Mouse (Mus musculus) MEL (cell line): Measurements from ENCODE around the gene Plekhg6. TPM values are rescaled to one million over a fixed set of nuclear protein-coding genes. Genes with fewer than 3 reads are reported as not detected.

ENCODE experiments used
- DNase-seq: peaks from one replicate; pipeline ENCODE4 v3.0.0; 2011; ENCODE audit warnings: low read depth, low spot score
- H3K27ac ChIP-seq: 2 replicates; pipeline ENCODE4 v1.5.1; 2012; ENCODE audit warnings: low read depth, mild to moderate bottlenecking, control low read depth, low read length, moderate library complexity; ENCODE audit not compliant: control insufficient read depth
- H3K27me3 ChIP-seq, 2 experiments: fragments of 150-350 bp in 1 of 2; sonication (generic) in 1 of 2; 2 replicates each; pipeline ENCODE4 v1.6.1; 2012; ENCODE audit warnings: low read length in 2 of 2, mild to moderate bottlenecking in 2 of 2, improper control_type of control experiment in 1 of 2, moderate library complexity in 1 of 2; ENCODE audit not compliant: insufficient read depth in 2 of 2, control insufficient read depth in 1 of 2
- H3K36me3 ChIP-seq, 2 experiments: 2 replicates each; pipeline ENCODE4 v1.6.1; 2012 to 2014; ENCODE audit warnings: low read length in 2 of 2, improper control_type of control experiment in 1 of 2, inconsistent platforms in 1 of 2, mild to moderate bottlenecking in 1 of 2; ENCODE audit not compliant: insufficient read depth in 2 of 2, control insufficient read depth in 1 of 2
- H3K4me1 ChIP-seq, 2 experiments: fragments of 150-350 bp in 1 of 2; sonication (generic) in 1 of 2; 2 replicates each; pipeline ENCODE4 v1.6.1; 2012; ENCODE audit warnings: low read length in 2 of 2, improper control_type of control experiment in 1 of 2, mild to moderate bottlenecking in 1 of 2; ENCODE audit not compliant: insufficient read depth in 2 of 2, control insufficient read depth in 1 of 2
- H3K4me3 ChIP-seq, 2 experiments: fragments of 150-350 bp in 1 of 2; sonication (generic) in 1 of 2; 2 replicates each; pipeline ENCODE4 v1.5.1; 2012; ENCODE audit warnings: low read depth in 2 of 2, low read length in 2 of 2, mild to moderate bottlenecking in 2 of 2, moderate library complexity in 2 of 2, control low read depth in 1 of 2, improper control_type of control experiment in 1 of 2; ENCODE audit not compliant: control insufficient read depth in 1 of 2, insufficient read depth in 1 of 2
- H3K79me2 ChIP-seq: 2 replicates; pipeline ENCODE4 v1.6.1; 2012; ENCODE audit warnings: mild to moderate bottlenecking, low read length, moderate library complexity; ENCODE audit not compliant: control insufficient read depth, poor library complexity, insufficient read depth
- H3K9ac ChIP-seq: 2 replicates; pipeline ENCODE4 v1.6.1; 2012; ENCODE audit warnings: low read depth, mild to moderate bottlenecking, control low read depth, low read length, moderate library complexity; ENCODE audit not compliant: control insufficient read depth, poor library complexity, severe bottlenecking
- H3K9me3 ChIP-seq: fragments of 150-350 bp; sonication (generic); replicated peaks from 2 replicates; pipeline ENCODE4 v1.6.1; 2012; ENCODE audit warnings: mild to moderate bottlenecking, low read length, improper control_type of control experiment, moderate library complexity; ENCODE audit not compliant: insufficient read depth
- E2F4 ChIP-seq: IDR thresholded peaks from 2 replicates; pipeline ENCODE4 v1.6.1; 2011; ENCODE audit warnings: low read depth, low read length, improper control_type of control experiment, borderline replicate concordance
- HCFC1 ChIP-seq: IDR thresholded peaks from 2 replicates; pipeline ENCODE4 v1.6.1; 2012; ENCODE audit warnings: low read depth, mild to moderate bottlenecking, inconsistent platforms, low read length, improper control_type of control experiment, moderate library complexity
- KAT2A ChIP-seq: conservative IDR thresholded peaks from 2 replicates; pipeline ENCODE4 v1.6.1; 2012; ENCODE audit warnings: low read depth, low read length, improper control_type of control experiment, inconsistent platforms
- MAFK ChIP-seq: IDR thresholded peaks from 2 replicates; pipeline ENCODE4 v1.6.1; 2011; ENCODE audit warnings: low read depth, mild to moderate bottlenecking, low read length, improper control_type of control experiment, borderline replicate concordance
- MYC ChIP-seq: IDR thresholded peaks from 2 replicates; pipeline ENCODE4 v1.6.1; 2011; ENCODE audit warnings: low read depth, mild to moderate bottlenecking, low read length, improper control_type of control experiment, moderate library complexity
- NRF1 ChIP-seq: IDR thresholded peaks from 2 replicates; pipeline ENCODE4 v1.6.1; 2014; ENCODE audit warnings: low read depth, mild to moderate bottlenecking, inconsistent platforms, low read length, improper control_type of control experiment, moderate library complexity; ENCODE audit not compliant: poor library complexity, insufficient read depth, severe bottlenecking
- POLR2AphosphoS2 ChIP-seq: IDR thresholded peaks from 2 replicates; pipeline ENCODE4 v1.6.1; 2011; ENCODE audit warnings: low read length, improper control_type of control experiment
- RAD21 ChIP-seq: IDR thresholded peaks from 2 replicates; pipeline ENCODE4 v1.6.1; 2011; ENCODE audit warnings: mild to moderate bottlenecking, low read depth, low read length, improper control_type of control experiment
- RCOR1 ChIP-seq: IDR thresholded peaks from 2 replicates; pipeline ENCODE4 v1.6.1; 2012; ENCODE audit warnings: low read depth, mild to moderate bottlenecking, inconsistent platforms, low read length, improper control_type of control experiment
- SIN3A ChIP-seq: IDR thresholded peaks from 2 replicates; pipeline ENCODE4 v1.6.1; 2012; ENCODE audit warnings: low read length, improper control_type of control experiment, inconsistent platforms
- TAL1 ChIP-seq: IDR thresholded peaks from 2 replicates; pipeline ENCODE4 v1.6.1; 2012; ENCODE audit warnings: mild to moderate bottlenecking, inconsistent platforms, low read length, moderate library complexity, mixed read lengths
- USF2 ChIP-seq, 2 experiments: IDR thresholded peaks; 2 replicates each; pipeline ENCODE4 v1.6.1; 2011 to 2012; ENCODE audit warnings: improper control_type of control experiment in 2 of 2, low read length in 2 of 2, borderline replicate concordance in 1 of 2, inconsistent platforms in 1 of 2, low read depth in 1 of 2, mild to moderate bottlenecking in 1 of 2; ENCODE audit not compliant: insufficient read depth in 1 of 2
- ZC3H11A ChIP-seq: IDR thresholded peaks from 2 replicates; pipeline ENCODE4 v1.6.1; 2012; ENCODE audit warnings: low read depth, mild to moderate bottlenecking, inconsistent platforms, low read length, improper control_type of control experiment
- ZNF384 ChIP-seq: IDR thresholded peaks from 2 replicates; pipeline ENCODE4 v1.6.1; 2012; ENCODE audit warnings: low read depth, mild to moderate bottlenecking, inconsistent platforms, low read length, improper control_type of control experiment
- polyA plus RNA-seq, 2 experiments: library from polyadenylated mRNA; stranded (reverse) in 1 of 2; unstranded in 1 of 2; fragments of >175 nt in 1 of 2; fragments of >200 nt in 1 of 2; gene quantifications; 2 replicates each; pipeline versions ENCODE4 v1.2.1 to v1.2.4; 2012; ENCODE audit warnings: low replicate concordance in 2 of 2, low read depth in 1 of 2; ENCODE audit not compliant: insufficient read length in 2 of 2, insufficient read depth in 1 of 2, missing spikeins in 1 of 2
- total RNA-seq: library from RNA; depleted of rRNA; stranded (reverse); fragments of 300-350 nt; gene quantifications from 2 replicates; pipeline ENCODE4 v1.2.3, GENCODE M21; 2012

The Plekhg6 gene
- total and polyA plus RNA-seq, 3 experiments, result 0.13 TPM; not detected in 2

DNA sequence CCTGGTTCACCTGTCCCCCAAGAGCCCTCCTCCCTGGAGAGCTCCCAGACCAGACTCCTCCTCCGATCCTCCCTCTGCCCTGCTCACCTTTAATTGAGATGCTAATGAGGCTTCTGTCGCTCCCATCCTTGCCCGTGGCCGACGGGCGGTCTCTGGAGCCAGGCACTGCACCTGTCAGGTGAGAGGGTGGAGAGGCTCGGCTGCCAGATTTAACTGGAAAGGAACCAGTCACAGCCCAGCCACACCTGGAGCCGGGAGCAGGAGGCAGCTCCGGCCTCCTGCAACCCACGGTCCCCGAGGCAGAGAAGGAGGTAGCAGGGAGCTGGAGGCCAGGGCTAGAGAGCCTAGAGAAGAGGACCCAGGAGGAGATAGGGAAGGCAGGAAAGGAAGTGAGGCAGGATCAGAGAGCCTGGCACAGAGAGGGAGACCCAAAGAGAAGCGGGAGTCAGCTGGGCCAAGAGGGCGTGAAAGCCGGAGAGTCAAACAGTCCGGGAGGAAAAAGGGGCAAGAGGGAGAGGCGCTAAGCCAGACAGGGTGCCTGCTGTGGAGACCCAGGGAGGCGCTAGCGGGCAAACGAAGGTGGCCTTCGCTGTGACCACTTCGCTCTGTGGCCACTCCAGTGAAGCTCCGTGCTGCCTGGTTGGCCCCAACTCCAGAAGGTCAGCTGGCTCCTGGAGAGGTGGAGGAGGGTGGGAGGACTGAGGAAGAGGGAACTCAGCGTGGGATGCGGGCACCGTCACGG, 59.3 kb downstream of the Plekhg6 start:
- H3K4me3 ChIP-seq, result no peak overlapping the region
- no peaks in the 10 kb centered on the region for H3K9me3 ChIP-seq
- no peak for TF ChIP-seq MAFK
- TF ChIP-seq ZC3H11A, result no peak
- TF ChIP-seq MYC, result no peak
- TF ChIP-seq NRF1, result no peak
- no peak for TF ChIP-seq E2F4
- TF ChIP-seq ZNF384, result no peak
- no peak for TF ChIP-seq RAD21
- no peak for TF ChIP-seq TAL1
- H3K36me3 ChIP-seq, result no peaks in the 10 kb centered on the region
- H3K79me2 ChIP-seq, result no peaks in the 10 kb centered on the region
- H3K4me1 ChIP-seq, result no peaks in the 10 kb centered on the region
- H3K9ac ChIP-seq, result no peak overlapping the region
- H3K27ac ChIP-seq, result no peak overlapping the region
- peaks cover 3 to 8% of the 10 kb centered on the region in 2 experiments; a peak in 3 of 4 replicates for H3K27me3 ChIP-seq
- DNase-seq, result no peak

DNA sequence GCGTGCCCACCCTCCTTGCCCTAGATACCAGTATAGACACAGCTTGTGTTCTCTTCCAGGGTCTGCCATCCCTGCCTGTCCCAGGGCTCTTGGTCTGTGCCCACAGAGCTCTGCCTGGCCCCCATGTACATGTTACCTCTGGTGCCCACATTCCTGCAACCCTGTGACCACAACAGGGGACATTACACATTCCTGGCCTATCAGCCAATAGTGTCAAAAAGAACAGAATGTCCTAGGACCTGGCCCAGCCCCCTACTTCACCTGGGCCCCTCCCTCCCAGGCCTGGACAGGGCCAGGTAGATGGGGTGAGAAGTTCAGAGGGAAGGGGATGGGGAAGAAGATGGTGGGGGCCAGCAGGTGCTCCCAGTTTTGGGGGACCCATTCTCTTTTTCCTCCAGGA, 60.3 kb downstream of the Plekhg6 start, which contains the start of gene Scnn1a:
Scnn1a (plus strand) TSS at position 337 of the 400 bp plus-strand sequence.
- no peak within 1 kb of the TSS for H3K4me3 ChIP-seq
- no peaks in the 10 kb centered on the region for H3K9me3 ChIP-seq
- H3K4me1 ChIP-seq, result no peaks in the 10 kb centered on the region
- no peak for DNase-seq
- H3K79me2 ChIP-seq, result no peaks in the 10 kb centered on the region
- no peaks in the 10 kb centered on the region for H3K36me3 ChIP-seq
- peaks cover 3 to 8% of the 10 kb centered on the region in 2 experiments; a peak in 3 of 4 replicates for H3K27me3 ChIP-seq
- H3K9ac ChIP-seq, result no peak within 1 kb of the TSS
- H3K27ac ChIP-seq, result no peak within 1 kb of the TSS
- no peak for TF ChIP-seq KAT2A
- no peak for TF ChIP-seq HCFC1
- no peak for TF ChIP-seq RCOR1
- TF ChIP-seq E2F4, result no peak
- no peak for TF ChIP-seq USF2 (IDR thresholded peaks at IDR 0.05; ENCODE audit: borderline replicate concordance in 1 of 2, insufficient read depth in 1 of 2, low read depth in 1 of 2, low read length in 2 of 2)
- TF ChIP-seq SIN3A, result no peak
- no peak for TF ChIP-seq POLR2AphosphoS2
